Mouse (Mus musculus) adrenal gland, postnatal 25 days (tissue): ENCODE data around the gene Noxred1. TPM values are rescaled to one million over a fixed set of nuclear protein-coding genes. Genes with fewer than 3 reads are reported as not detected.
A peak's percentile ranks its signal among the peaks of the same experiment; 100 is the strongest.
"Not testable (repeated sequence)": the region's sequence is repeated elsewhere in the genome, so short reads cannot be mapped to it uniquely, and the experiment has no call there.

ENCODE experiments used
- DNase-seq: peaks from one replicate; pipeline ENCODE4 v3.0.0; 2021; ENCODE audit warnings: mixed read lengths
- microRNA-seq, 2 experiments: library from miRNA; unstranded; fragments of <30 nt; microRNA quantifications; one replicate each; pipeline ENCODE4 v1.2.0; 2021
- total RNA-seq: library from RNA; stranded (reverse); gene quantifications from 2 replicates; pipeline ENCODE4 v1.2.3, GENCODE M21; 2021

The Noxred1 gene
- total RNA-seq, 1 experiment from 2014 or later, result 0.52 TPM

GRCm38 (mm10) chr12:87229633-87230032 lies 8.9 kb downstream of the Noxred1 start:
- DNase-seq, result no peak

DNA sequence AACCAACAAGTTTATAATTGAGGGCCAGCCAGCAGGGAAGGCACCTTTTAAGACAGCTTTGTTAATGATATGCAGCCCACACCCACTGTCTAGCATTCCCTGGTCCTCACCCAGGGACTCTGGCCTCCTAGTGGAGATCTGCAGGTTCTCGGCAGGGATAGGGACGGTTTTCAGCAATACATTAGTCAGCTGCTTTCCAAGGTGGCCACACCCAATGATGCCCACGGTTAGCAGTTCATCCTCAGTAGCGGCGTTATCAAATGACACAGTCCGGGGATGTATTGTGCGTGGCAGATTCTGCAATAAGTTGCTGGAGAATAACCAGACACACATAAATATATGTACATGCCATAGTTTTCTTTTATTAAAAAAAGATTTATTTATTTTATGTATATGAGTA lies 11.7 kb downstream of the Noxred1 start:
- no peak for DNase-seq

DNA sequence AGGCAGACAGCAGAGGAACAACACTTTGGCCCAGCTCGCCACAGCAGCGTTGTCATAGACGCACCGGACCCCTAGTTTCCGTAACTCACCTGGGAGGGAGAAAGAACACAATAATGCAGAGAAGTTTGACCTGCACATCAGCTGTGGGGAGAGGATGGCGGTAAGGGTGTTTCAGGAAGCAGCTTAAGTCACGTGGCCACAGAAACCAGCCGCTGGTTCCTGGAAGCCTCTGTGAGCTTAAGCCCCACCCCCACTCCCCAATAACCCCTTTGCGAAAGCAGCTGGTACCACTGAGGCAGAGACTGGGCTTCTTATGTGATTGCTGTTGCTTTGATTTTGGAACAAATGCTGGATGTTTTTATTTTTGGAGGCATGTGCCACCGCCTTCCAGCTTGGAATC lies 13.6 kb downstream of the Noxred1 start:
- no peak for DNase-seq

- peak; percentile 5 for DNase-seq
Measured at GRCm38 (mm10) chr12:87219362-87219761, 19.2 kb downstream of the Noxred1 start.

DNA sequence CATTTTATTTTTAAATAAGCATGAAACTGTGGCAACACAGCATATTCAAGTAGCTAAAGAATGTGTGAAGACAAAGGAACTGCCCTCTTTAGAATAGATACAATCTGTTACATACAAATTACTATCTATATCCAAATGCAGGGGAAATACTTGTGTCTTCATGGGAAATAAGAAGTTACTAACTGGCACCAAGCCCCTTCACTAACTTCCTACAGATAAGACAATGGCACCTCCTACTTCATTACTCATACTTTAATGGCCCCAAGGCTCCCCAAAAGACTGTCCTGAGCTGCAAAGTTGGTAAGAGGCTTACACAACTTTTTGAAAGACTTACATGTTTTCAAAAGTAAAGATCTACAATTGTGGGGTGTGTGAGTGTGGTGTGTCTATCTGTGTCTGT lies 20.9 kb downstream of the Noxred1 start:
- no peak for DNase-seq

DNA sequence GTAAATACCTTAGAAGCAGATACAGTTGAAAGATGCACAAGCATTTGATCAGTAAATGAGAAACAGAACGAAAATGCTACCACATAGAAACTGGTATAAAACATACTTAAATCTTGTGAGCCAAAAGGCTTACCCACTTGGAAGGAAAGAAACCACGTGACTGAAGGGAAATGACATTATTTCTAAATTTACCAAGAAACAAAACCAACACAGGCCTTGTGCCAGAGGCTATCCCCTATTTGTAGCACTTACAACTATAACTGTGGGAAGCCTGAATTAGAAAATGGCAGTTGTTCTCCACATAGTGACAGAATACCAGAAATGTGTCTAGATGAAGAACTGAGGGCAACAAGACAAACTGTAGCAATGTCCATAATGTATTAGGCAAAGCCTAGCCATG lies 22.5 kb downstream of the Noxred1 start:
- no peak for DNase-seq

- no peak for DNase-seq
Measured at GRCm38 (mm10) chr12:87212844-87213606, 25.5 kb downstream of the Noxred1 start.

DNA sequence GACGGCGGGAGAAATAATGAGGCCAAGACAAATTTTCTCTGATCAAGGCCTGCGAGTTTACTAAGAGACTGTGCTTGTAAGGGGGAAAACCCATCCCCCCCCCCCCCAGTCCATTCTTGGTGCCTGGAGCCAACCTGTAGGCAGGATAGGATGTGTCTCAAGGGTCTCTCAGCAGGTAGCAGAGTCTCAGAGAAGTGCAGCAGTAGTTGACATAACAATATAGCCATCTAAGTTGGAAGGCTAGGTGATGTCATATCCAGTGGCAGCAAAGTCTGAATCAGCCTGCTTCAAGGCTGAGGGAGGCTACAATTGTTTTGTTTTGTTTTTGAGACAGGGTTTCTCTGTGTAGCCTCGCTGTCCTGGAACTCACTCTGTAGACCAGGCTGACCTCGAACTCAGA lies 32.7 kb downstream of the Noxred1 start:
- DNase-seq, result not testable (repeated sequence)

DNA sequence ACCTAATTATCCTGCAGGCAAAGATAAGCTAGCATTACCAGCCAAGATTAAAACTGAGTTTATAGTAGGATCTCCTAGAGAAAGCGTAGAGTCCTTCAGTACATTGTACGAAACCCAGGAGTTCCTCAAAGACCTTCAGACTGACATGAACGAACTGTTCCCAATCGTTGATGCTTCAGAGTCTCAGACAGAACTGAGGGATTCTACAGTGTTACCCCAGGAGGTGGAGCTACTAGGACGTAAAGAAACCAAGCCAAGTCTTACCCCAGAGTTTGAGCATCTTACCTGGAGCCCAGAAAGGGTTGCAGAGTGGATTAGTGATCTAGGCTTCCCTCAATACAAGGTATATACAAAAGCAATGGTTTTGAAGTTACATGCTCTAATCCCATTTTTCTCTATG lies 36.8 kb downstream of the Noxred1 start:
- no peak for DNase-seq

DNA sequence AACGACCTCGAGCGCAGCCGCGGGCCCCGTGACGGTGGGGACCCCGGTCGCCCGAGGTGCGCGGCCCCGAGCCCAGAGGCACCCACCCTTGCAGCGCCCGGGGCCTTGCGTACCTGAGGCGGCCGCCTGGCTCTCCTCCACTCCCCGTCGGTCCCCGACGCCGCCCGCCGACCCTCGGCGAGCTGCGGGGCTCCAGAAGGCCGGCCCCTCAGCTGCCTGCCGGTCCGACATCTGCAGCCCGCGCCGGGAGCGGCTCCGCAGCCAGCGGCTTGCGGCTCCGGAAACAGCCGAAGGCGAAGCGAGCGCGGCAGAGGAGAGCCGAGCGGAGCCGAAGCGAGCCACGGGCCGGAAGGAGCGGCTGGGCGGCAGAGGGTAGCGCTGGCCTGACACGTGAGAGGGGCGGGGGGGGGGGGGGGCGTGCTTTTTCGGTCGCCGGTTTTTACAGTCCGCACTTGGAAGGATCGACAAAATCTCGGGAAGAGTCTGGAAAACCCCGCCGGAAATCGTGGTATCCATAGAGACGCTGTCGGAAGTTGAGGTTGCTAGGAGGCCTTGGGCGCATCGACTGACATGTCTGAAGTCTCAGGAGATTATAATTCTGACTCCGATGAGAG lies 38.5 kb downstream of the Noxred1 start, which contains the start of gene Tmed8:
Gene Tmed8 (minus strand): TSS at position 482 of the 614 bp plus-strand sequence.
- peak; percentile 78 for DNase-seq

GRCm38 (mm10) chr12:87199206-87199972 lies 39.1 kb downstream of the Noxred1 start, which contains the start of gene Samd15:
Gene Samd15, plus strand, starts transcription at chr12:87199723.
- peak; percentile 47 for DNase-seq

- no peak for DNase-seq
Measured at GRCm38 (mm10) chr12:87198792-87199191, 39.7 kb downstream of the Noxred1 start.

DNA sequence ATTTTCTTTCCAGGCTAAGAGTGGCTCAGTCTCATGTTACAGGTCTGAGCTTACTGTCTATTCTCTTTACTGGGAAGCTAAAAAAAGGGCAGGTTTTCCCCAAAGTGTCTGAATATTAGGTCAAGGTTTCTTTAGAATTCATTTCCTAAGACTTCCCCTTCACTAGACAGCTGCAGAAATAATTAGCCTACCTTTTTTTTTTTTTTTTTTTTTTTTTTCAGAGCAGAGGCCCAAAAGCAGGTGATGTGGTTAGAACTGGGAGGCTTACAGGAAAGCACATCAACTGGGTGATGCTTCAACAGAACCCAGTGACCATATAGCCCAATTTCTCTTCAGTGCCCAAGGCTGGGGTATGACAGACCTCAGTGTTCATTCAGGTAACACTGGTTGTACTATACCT lies 42.2 kb downstream of the Noxred1 start:
- DNase-seq, result no peak

DNA sequence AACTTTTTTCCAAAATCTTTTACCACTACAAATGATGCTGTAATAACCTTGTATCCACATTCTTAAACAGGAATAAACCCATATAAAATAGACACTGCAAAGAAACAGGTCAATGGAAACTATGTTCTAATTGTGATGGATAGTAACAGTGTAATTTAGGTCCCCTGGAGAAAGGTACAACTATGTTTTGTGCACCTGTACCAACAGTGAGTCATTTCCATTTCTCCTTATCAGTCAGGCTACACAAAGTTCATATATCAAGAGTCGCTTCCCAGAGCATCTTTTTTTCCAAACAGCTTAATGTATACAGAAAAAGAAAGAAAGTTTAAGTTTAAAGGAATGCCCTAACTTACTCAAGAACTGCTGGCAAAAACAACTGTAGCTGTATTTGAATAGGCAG lies 43.5 kb downstream of the Noxred1 start:
- no peak for DNase-seq

DNA sequence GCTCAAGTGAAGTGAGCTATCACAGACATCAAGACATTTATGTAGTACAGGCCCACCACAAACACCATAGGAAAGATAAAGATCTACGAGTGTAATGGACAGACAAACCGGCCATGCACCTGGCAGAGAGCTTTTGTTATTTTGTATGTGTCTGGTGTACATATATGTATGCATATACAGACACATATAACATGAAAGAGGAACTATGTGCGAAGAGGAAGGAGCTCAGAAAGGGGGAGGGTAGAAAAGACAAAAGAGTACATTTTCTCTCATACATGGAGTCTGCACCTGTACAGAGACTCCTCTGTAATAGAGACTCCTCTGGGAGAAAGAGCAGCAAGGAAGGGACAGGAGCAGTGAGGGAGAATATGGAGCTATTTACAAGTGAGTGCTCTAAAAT lies 45.5 kb downstream of the Noxred1 start:
- no peak for DNase-seq

DNA sequence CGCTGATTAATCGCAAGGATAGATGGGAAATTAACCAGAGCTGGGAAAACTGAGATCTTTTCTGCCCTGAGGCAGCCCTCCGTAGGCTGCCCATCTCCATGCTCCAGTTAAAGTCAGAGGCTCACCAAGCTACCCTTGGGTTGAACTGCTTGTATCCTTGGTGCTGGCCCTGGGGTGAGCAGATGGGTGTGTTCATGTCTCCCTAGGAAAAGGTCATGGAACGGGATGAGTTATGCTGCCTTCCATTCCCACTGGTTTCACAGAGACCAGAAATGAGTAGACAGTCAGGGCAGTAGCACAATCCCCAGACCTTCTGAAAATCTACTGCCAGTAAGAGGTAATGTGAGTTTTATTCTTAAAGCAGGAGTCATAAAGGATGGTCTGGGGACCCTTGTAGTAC lies 60.9 kb downstream of the Noxred1 start:
- DNase-seq, result peak; percentile 30

DNA sequence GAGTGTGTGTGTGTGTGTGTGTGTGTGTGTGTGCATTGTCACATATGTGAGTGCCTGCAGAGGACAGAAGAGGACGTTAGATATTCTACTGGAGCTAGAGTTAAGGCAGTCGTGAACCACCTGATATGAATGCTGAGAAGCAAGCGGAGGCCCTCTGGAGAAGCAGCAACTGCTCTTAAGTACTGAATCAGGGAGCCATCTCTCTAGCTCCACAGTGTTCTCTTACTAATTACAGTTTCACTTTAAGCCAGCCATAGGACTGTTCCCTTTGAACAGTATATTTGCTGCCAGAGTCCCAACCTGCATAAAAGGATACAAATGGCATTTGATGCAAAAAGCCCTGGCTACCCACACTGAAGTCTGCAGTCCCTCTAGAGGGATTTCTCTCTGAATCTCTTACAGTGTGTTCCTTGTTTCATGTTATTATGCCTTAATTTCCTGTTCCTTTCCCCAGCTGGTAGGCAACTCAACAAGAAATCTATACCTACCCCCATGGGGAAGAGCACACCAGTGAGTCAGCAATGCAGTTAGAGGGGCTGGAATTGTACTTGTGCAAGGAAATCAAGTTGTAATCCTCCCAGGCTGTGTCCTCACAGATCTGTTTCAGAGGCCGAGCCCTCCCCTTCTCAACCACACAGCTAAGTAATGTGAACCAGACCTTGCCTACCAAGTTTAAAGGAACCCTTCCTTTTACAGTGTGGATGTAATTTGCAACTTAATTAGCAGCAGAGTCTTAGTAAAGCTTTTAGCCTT lies 63.2 kb downstream of the Noxred1 start:
- no peak for DNase-seq

Small RNAs within 50 kb of the gene (microRNA-seq; reads per million reads assigned to microRNA genes)
- 0 reads per million in 2 experiments for gene Gm47293

Other genes starting within 250 kb of the Noxred1 start
- 0.86 and 1.9 TPM in 2 replicates for gene Zdhhc22, start 248.3 kb downstream of the Noxred1 start, total RNA-seq
- gene Tmem63c, start 217.4 kb downstream of the Noxred1 start, total RNA-seq, result 0.71 and 1.5 TPM in 2 replicates
- gene Ngb, start 136.2 kb downstream of the Noxred1 start, total RNA-seq, result 1.3 TPM in 2 replicates
- 106 and 112 TPM in 2 replicates for gene Gstz1, start 91.6 kb downstream of the Noxred1 start, total RNA-seq
- gene Pomt2, start 90.8 kb downstream of the Noxred1 start, total RNA-seq, result 13.7 and 17.7 TPM in 2 replicates
- gene Samd15, start 39.0 kb downstream of the Noxred1 start, total RNA-seq, result 2.8 TPM in 2 replicates
- 31.6 and 38.5 TPM in 2 replicates for gene Tmed8, start 38.3 kb downstream of the Noxred1 start, total RNA-seq
- 36.4 and 36.7 TPM in 2 replicates for gene Vipas39, start 27.5 kb upstream of the Noxred1 start, total RNA-seq
- 166 and 209 TPM in 2 replicates for gene Ahsa1, start 27.7 kb upstream of the Noxred1 start, total RNA-seq
- not detected in 2 replicates for gene Ism2, start 61.0 kb upstream of the Noxred1 start, total RNA-seq
- gene Sptlc2, start 149.6 kb upstream of the Noxred1 start, total RNA-seq, result 214 and 293 TPM in 2 replicates
- 146 and 153 TPM in 2 replicates for gene Slirp, start 205.2 kb upstream of the Noxred1 start, total RNA-seq
- 20.4 and 23.6 TPM in 2 replicates for gene Alkbh1, start 205.3 kb upstream of the Noxred1 start, total RNA-seq
- gene Snw1, start 233.5 kb upstream of the Noxred1 start, total RNA-seq, result 67.9 and 83.8 TPM in 2 replicates